Mouse (Mus musculus) C2C12 (cell line): ENCODE data around the gene Sgsm2. TPM values are rescaled to one million over a fixed set of nuclear protein-coding genes. Genes with fewer than 3 reads are reported as not detected.
A peak's percentile ranks its signal among the peaks of the same experiment; 100 is the strongest.

Experiments
- H3K27me3 ChIP-seq: one replicate; pipeline ENCODE4 v1.6.1; 2011; ENCODE audit not compliant: control insufficient read depth, insufficient read depth, insufficient read length
- H3K36me3 ChIP-seq: one replicate; pipeline ENCODE4 v1.6.1; 2011; ENCODE audit not compliant: control insufficient read depth, insufficient read depth
- H3K4me3 ChIP-seq: one replicate; pipeline ENCODE4 v1.5.1; 2011; ENCODE audit warnings: mild to moderate bottlenecking, control low read depth; ENCODE audit not compliant: poor library complexity, insufficient read depth, severe bottlenecking
- H3K79me2 ChIP-seq: one replicate; pipeline ENCODE4 v1.6.1; 2011; ENCODE audit not compliant: control insufficient read depth, insufficient read depth
- H3K79me3 ChIP-seq: one replicate; pipeline ENCODE4 v1.6.1; 2011; ENCODE audit warnings: low read depth, control low read depth
- H3ac ChIP-seq: one replicate; pipeline ENCODE3; 2011; ENCODE audit warnings: low read depth; ENCODE audit not compliant: control insufficient read depth, insufficient read length
- CEBPB ChIP-seq: IDR thresholded peaks from one replicate; pipeline ENCODE4 v1.6.1; 2011; ENCODE audit warnings: low read depth, mild to moderate bottlenecking, control low read depth, moderate library complexity
- CTCF ChIP-seq: IDR thresholded peaks from one replicate; pipeline ENCODE4 v1.5.1; 2011; ENCODE audit not compliant: control insufficient read depth, insufficient read depth, insufficient read length
- FOSL1 ChIP-seq: IDR thresholded peaks from one replicate; pipeline ENCODE4 v1.8.0; 2011; ENCODE audit warnings: mild to moderate bottlenecking, low read length; ENCODE audit not compliant: poor library complexity, insufficient read depth, severe bottlenecking
- MAX ChIP-seq: IDR thresholded peaks from one replicate; pipeline ENCODE4 v1.6.1; 2011; ENCODE audit warnings: mild to moderate bottlenecking, control low read depth
- MYOD1 ChIP-seq: IDR thresholded peaks from one replicate; pipeline ENCODE4 v1.6.1; 2011; ENCODE audit warnings: low read depth; ENCODE audit not compliant: control insufficient read depth, insufficient read length
- MYOG ChIP-seq: IDR thresholded peaks from one replicate; pipeline ENCODE4 v1.6.1; 2011; ENCODE audit not compliant: control insufficient read depth, insufficient read length; ENCODE audit errors: extremely low read depth
- USF1 ChIP-seq: IDR thresholded peaks from one replicate; pipeline ENCODE4 v1.6.1; 2011; ENCODE audit warnings: low read depth, mild to moderate bottlenecking, control low read depth, moderate library complexity
- polyA plus RNA-seq: library from polyadenylated mRNA; unstranded; fragments of >200 nt; fragmentation: generic; extraction: Trizol; gene quantifications from one replicate; pipeline ENCODE4 v1.2.1, GENCODE M21; 2012; ENCODE audit warnings: missing spikeins

Sgsm2 gene
- polyA plus RNA-seq, 1 experiment, result 7.8 TPM

DNA sequence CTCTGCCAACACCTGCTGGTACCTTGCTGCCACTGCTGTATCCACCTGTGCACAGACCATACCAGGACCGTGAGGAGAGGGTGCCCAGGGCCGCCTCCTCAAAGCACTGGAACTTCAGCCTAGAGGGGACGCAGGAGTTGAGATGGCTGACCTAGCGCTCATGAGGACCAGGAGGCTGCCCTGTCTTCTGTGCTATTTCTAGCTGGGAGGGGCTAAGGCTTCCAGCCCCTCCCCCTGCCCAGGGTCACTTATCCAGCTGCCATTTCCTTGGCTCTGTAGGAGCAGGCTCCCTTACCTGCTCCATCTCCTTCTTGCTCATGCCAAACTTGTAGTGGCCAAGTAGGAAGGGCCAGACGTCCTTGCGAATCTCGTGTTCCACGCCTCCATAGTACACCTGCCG is 39.1 kb downstream of the Sgsm2 start:
- no peaks in the 10 kb centered on the region for H3K79me3 ChIP-seq
- H3K4me3 ChIP-seq, result no peak overlapping the region
- H3ac ChIP-seq, result no peak overlapping the region
- no peak for TF ChIP-seq CTCF
- H3K36me3 ChIP-seq, result no peaks in the 10 kb centered on the region
- no peaks in the 10 kb centered on the region for H3K27me3 ChIP-seq
- H3K79me2 ChIP-seq, result no peaks in the 10 kb centered on the region

DNA sequence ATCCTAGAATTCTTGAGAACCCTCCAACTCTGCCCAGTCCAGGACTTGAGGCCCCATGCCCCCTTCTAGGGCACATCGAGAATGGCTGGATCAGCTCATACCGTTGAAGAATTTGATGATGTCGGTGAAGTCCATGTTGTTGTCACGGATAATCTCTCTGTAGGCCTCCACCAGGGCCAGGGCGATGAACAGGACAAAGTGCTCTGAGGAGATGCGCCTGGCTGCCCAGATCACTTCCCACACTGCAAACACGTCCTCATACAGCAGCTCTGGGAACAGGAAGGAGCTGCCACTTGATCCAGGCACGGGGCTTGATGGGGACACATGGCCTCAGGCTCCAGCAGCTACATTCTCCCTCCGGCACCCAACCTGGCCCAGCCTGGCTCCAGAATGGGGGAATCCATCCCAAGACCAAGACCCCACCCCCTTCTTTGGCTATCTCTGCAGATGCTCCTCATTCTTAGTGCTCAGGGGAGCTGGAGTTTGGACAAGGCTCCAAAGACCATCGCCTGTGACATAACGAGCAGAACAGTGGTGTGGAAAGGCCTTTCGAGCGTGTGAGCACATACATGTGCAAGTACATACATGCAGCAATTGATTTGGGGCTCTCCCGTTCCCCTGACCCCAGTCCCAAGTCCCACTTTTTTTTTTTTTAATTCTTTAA is 45.7 kb downstream of the Sgsm2 start:
- no peaks in the 10 kb centered on the region for H3K79me2 ChIP-seq
- H3K4me3 ChIP-seq, result no peak overlapping the region
- TF ChIP-seq CTCF, result no peak
- no peak for TF ChIP-seq CEBPB
- no peak for TF ChIP-seq MAX
- TF ChIP-seq MYOG, result no peak
- TF ChIP-seq FOSL1, result no peak
- H3K27me3 ChIP-seq, result no peaks in the 10 kb centered on the region
- H3ac ChIP-seq, result no peak overlapping the region
- H3K36me3 ChIP-seq, result no peaks in the 10 kb centered on the region
- H3K79me3 ChIP-seq, result no peaks in the 10 kb centered on the region

DNA sequence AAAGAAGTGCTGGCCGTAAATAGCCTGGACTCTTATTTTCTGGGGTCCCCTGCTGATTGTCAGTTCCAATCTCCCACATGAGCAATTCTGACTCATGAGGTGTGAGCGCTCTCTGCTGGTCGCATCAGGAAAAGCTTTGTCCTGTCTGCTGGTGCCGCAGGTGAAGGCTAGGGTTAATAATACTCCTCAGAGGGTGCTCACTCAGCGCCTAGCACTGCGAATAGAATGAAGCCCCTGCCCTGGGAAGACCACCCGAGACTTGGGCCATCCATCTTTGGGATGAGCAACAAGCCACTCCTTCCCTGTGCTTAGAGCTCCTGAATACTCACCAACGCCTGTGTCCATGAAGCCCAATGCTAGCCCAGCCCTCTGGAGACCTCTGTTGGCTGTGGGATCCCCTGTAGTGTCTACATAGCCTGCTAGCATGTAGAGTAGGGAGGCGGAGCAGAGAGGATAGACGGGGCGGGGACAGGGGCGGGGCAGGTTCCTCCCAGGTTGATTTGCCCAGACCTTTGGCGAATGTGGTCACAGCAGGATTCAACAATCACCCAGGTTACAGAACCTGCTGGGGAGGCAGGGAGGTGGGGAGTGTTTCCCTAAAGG is 48.8 kb downstream of the Sgsm2 start:
- no peaks in the 10 kb centered on the region for H3K79me2 ChIP-seq
- TF ChIP-seq CEBPB (no peak), CTCF (peak; percentile 71), MYOD1 (no peak), MYOG (no peak), MAX (no peak), USF1 (no peak), FOSL1 (no peak)
- H3K4me3 ChIP-seq, result no peak overlapping the region
- H3K79me3 ChIP-seq, result no peaks in the 10 kb centered on the region
- no peaks in the 10 kb centered on the region for H3K27me3 ChIP-seq
- no peak overlapping the region for H3ac ChIP-seq
- peaks cover 5% of the 10 kb centered on the region for H3K36me3 ChIP-seq

DNA sequence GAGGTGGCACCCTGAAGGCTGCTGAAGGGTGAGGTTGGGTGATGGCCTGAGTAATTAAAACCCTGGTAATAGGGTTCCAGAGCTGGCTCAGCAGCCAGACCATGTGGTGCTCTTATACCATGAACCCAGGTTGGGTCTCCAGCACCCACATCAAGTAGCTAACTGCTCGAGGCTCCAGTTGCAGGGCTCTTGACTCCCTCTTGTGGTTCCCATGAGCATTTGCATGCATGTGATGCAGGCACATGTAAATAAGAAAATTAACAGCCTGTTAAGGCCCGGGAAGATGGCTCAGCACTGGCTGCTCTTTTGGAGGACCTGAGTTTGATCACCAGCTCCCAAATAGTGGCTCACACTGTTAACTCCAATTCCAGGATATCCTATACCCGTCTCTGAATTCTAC is 51.1 kb downstream of the Sgsm2 start:
- no peak overlapping the region for H3ac ChIP-seq
- no peak for TF ChIP-seq MYOG
- TF ChIP-seq FOSL1, result no peak
- no peak for TF ChIP-seq MYOD1
- TF ChIP-seq MAX, result no peak
- TF ChIP-seq CTCF, result no peak
- no peak for TF ChIP-seq CEBPB
- no peak for TF ChIP-seq USF1
- no peaks in the 10 kb centered on the region for H3K27me3 ChIP-seq
- peaks cover 8% of the 10 kb centered on the region for H3K36me3 ChIP-seq
- H3K79me3 ChIP-seq, result peaks cover 2% of the 10 kb centered on the region
- H3K4me3 ChIP-seq, result no peak overlapping the region
- H3K79me2 ChIP-seq, result no peaks in the 10 kb centered on the region

DNA sequence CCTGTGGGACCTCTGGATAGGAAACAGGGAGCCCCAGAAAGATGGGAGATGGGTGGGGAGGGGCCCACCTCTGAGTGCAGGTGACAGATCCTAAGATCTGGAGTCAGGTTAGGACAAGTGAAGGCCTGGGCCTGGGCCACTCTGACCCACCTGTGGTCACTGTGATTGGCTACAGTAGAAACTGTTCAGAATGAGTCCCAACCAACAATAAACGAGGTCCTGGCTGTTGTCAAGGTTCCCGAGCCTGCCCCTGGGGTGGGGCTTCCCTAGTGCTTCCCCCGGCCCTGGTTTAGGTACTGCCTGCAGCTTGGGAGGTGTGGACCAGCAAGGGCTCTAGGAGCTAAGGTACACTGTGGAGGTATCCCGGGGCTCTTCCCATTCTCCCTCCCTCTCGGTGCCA is 53.1 kb downstream of the Sgsm2 start:
- H3K36me3 ChIP-seq, result peaks cover 21% of the 10 kb centered on the region
- peaks cover 6% of the 10 kb centered on the region for H3K79me3 ChIP-seq
- H3ac ChIP-seq, result no peak overlapping the region
- no peak overlapping the region for H3K4me3 ChIP-seq
- peaks cover 12% of the 10 kb centered on the region for H3K79me2 ChIP-seq
- no peaks in the 10 kb centered on the region for H3K27me3 ChIP-seq
- TF ChIP-seq CEBPB, result no peak

DNA sequence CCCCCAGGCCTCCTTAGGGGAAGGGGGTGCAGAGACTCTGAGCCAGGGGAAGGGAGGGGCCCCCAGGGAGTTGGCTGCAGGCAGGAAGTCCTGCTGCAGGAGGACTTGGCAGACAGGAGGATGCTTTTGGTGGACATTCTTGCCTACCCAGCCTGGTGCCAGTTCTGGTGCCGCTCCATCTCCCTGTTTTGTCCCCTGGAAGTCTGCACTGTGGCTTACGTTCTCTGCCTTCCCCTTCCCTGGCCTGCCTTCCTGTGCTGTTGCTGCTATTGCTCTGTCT is 53.5 kb downstream of the Sgsm2 start:
- H3K79me3 ChIP-seq, result peaks cover 6% of the 10 kb centered on the region
- TF ChIP-seq MAX, result no peak
- H3K79me2 ChIP-seq, result peaks cover 12% of the 10 kb centered on the region
- no peaks in the 10 kb centered on the region for H3K27me3 ChIP-seq
- H3K36me3 ChIP-seq, result peaks cover 21% of the 10 kb centered on the region
- H3K4me3 ChIP-seq, result no peak overlapping the region
- no peak overlapping the region for H3ac ChIP-seq
